Mouse (Mus musculus): ENCODE data around the gene Pbx4. TPM values are rescaled to one million over a fixed set of nuclear protein-coding genes. Genes with fewer than 3 reads are reported as not detected.
A peak's percentile ranks its signal among the peaks of the same experiment; 100 is the strongest.

The Pbx4 gene
- polyA plus RNA-seq, 1 experiment from 2014 or later: 8.8 TPM

DNA sequence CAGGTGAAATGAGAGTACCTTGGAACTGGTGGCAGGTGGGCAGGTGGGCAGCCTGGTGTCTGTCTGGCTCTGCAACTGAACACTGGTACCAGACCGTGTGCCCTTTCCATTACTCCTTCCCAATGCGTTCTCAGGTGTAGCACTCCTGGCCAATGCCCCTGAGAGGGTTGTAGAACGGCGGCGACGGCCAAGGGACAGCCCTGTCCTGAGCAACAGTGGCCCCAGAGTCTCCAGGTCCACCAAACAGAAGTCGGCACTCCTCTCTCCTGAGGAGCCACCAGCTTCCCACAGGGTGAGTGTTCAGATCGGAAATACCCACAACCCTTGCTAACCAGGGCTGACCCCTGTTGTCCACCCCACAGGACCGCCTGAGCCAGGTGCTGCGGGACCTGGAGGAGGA, 27.2 kb upstream of the Pbx4 start:
- WGBS: 91% methylated on average over 10 of the region's 10 CpGs
- Histone ChIP-seq H3K4me1 (ENCODE audit: control insufficient read depth, insufficient read depth, low read length) (no peaks in the 10 kb centered on the region), H3K9me3 (ENCODE audit: control insufficient read depth, low read depth, low read length) (no peaks in the 10 kb centered on the region), H3K36me3 (ENCODE audit: control insufficient read depth, insufficient read depth, low read length) (peaks cover 74% of the 10 kb centered on the region), H3K27ac (ENCODE audit: low read length) (no peak overlapping the region), H3K9ac (replicated peaks; ENCODE audit: low read depth, low read length) (no peak overlapping the region), H3K4me2 (replicated peaks; ENCODE audit: low read depth, low read length) (no peak overlapping the region), H3K4me3 (ENCODE audit: low read depth, low read length) (no peak overlapping the region), H3K27me3 (ENCODE audit: control insufficient read depth, insufficient read depth, low read length) (no peaks in the 10 kb centered on the region)
- no peak for ATAC-seq (ENCODE audit: insufficient number of reproducible peaks, insufficient read depth, low FRiP score, low read depth)

DNA sequence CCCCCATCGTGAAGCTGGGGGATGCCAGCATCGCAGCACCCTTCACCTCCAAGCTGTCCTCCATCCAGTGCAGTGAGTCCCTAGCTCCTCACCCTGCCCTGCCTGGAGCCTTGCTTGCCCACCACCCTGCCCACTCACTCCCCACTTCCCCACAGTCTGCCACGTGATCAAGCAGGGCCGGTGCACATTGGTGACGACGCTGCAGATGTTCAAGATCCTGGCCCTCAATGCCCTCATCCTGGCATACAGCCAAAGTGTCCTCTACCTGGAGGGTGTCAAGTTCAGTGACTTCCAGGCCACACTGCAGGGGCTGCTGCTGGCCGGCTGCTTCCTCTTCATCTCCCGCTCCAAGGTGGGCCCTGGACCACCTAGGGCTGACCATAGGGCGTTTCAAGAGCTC, 26.8 kb upstream of the Pbx4 start:
- H3K4me2 ChIP-seq (replicated peaks; ENCODE audit: low read depth, low read length): no peak overlapping the region
- no peak overlapping the region for H3K9ac ChIP-seq (replicated peaks; ENCODE audit: low read depth, low read length)
- peaks cover 70% of the 10 kb centered on the region for H3K36me3 ChIP-seq (ENCODE audit: control insufficient read depth, insufficient read depth, low read length)
- no peaks in the 10 kb centered on the region for H3K27me3 ChIP-seq (ENCODE audit: control insufficient read depth, insufficient read depth, low read length)
- ATAC-seq (ENCODE audit: insufficient number of reproducible peaks, insufficient read depth, low FRiP score, low read depth): no peak
- no peak overlapping the region for H3K4me3 ChIP-seq (ENCODE audit: low read depth, low read length)
- no peak overlapping the region for H3K27ac ChIP-seq (ENCODE audit: low read length)
- no peaks in the 10 kb centered on the region for H3K4me1 ChIP-seq (ENCODE audit: control insufficient read depth, insufficient read depth, low read length)
- no peaks in the 10 kb centered on the region for H3K9me3 ChIP-seq (ENCODE audit: control insufficient read depth, low read depth, low read length)
- 91% methylated on average over 9 of the region's 9 CpGs for WGBS

DNA sequence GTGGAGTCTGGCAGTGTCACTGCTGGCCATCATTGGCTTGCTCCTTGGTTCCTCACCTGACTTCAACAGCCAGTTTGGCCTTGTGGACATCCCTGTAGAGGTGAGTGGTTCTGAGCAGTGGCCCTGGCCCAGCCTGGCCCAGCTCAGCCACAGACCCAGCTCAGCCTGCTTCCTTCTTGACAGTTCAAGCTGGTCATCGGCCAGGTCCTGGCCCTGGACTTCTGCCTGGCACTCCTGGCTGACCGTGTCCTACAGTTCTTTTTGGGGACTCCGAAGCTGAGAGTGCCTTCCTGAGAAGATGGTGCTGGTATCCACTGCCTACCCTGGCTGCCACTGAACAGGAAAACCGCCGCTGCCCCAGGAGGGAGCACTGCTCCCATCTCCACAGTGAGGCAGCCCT, 25.1 kb upstream of the Pbx4 start:
- H3K9ac ChIP-seq (replicated peaks; ENCODE audit: low read depth, low read length): no peak overlapping the region
- no peak overlapping the region for H3K4me2 ChIP-seq (replicated peaks; ENCODE audit: low read depth, low read length)
- no peaks in the 10 kb centered on the region for H3K4me1 ChIP-seq (ENCODE audit: control insufficient read depth, insufficient read depth, low read length)
- no peak overlapping the region for H3K4me3 ChIP-seq (ENCODE audit: low read depth, low read length)
- no peak for ATAC-seq (ENCODE audit: insufficient number of reproducible peaks, insufficient read depth, low FRiP score, low read depth)
- no peaks in the 10 kb centered on the region for H3K9me3 ChIP-seq (ENCODE audit: control insufficient read depth, low read depth, low read length)
- peaks cover 60% of the 10 kb centered on the region for H3K36me3 ChIP-seq (ENCODE audit: control insufficient read depth, insufficient read depth, low read length)
- H3K27ac ChIP-seq (ENCODE audit: low read length): no peak overlapping the region
- no peaks in the 10 kb centered on the region for H3K27me3 ChIP-seq (ENCODE audit: control insufficient read depth, insufficient read depth, low read length)
- WGBS: 92% methylated on average over 5 of the region's 5 CpGs

DNA sequence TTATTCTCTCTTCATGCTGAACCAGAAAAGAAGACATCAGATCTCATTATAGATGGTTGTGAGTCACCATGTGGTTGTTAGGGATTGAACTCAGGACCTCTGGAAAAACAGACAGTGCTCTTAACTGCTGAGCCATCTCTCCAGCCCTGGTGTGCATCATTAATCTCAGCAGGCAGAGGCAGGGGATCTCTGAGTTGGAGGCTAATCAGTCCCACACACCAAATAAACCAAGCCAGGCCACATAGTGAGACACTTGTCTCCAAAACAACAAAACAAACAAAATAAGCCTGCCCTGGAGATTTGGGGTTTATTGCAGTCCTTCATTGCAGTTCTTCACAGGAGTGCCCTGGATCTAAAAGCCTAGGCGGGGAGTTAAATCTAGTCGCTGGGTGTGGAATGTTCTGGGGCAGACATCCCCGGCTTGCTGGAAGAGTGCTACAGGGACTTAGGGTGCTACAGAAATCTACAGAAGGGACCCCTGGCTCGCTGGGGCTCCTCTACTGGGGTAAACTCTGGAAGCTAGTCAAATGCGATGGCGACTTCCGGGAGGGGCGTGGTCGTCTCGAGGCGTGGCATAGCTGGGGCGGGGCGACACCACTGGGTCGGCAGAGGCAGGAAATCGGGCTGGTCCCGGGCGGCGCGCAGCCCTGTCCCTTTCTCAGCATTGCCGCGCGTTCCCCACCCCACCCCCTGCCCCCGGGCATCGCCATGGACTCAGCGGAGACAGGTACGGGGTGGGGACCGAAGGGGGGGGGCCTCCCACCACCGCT, 24.0 kb upstream of the Pbx4 start, which contains the start of gene Gmip:
Gene Gmip, plus strand, starts transcription at position 586 of the 770 bp plus-strand sequence.
- 7% methylated on average over 26 of the region's 28 CpGs for WGBS
- Histone ChIP-seq H3K27ac (ENCODE audit: low read length) (0 out of 2 replicates have a peak within 1 kb of the TSS, but pooled peaks have one; percentile 30), H3K9me3 (ENCODE audit: control insufficient read depth, low read depth, low read length) (no peaks in the 10 kb centered on the region), H3K4me1 (ENCODE audit: control insufficient read depth, insufficient read depth, low read length) (no peaks in the 10 kb centered on the region), H3K36me3 (ENCODE audit: control insufficient read depth, insufficient read depth, low read length) (peaks cover 51% of the 10 kb centered on the region), H3K4me2 (replicated peaks; ENCODE audit: low read depth, low read length) (peak within 1 kb of the TSS; percentile 91), H3K4me3 (ENCODE audit: low read depth, low read length) (peak within 1 kb of the TSS; percentile 54), H3K9ac (replicated peaks; ENCODE audit: low read depth, low read length) (peak within 1 kb of the TSS; percentile 51), H3K27me3 (ENCODE audit: control insufficient read depth, insufficient read depth, low read length) (no peaks in the 10 kb centered on the region)
- ATAC-seq (ENCODE audit: insufficient number of reproducible peaks, insufficient read depth, low FRiP score, low read depth): peak; percentile 84

DNA sequence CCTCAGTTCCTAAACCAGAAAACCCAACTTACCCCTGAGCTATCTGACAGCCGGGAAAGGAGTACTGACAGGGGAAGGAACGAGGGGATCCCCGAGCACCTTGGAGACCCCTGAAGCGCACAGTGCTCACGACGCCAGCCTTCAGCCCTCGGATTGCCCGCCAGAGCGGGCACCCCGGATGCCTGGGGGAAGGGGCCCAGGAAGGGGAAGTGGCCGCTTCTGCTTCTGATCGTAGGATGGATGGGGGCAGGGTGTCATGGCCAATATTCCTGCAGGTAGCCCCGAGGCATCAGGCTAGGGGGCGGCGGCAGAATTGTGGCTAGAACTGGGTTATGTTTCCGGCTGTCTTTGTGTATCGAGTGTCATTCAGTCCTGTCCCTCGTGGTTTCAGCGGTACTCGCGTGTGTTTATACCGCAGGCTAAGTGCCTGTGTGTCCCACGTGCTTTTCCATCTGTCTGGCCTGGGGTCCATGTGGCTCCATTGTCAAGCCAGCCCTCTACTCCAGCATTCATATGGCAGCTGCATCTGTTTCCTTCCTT, 23.4 kb upstream of the Pbx4 start:
- 0 out of 2 replicates have a peak overlapping the region, but pooled peaks have one; percentile 30 for H3K27ac ChIP-seq (ENCODE audit: low read length)
- WGBS: 1% methylated on average over 23 of the region's 23 CpGs
- H3K4me2 ChIP-seq (replicated peaks; ENCODE audit: low read depth, low read length): peak overlapping the region; percentile 91

DNA sequence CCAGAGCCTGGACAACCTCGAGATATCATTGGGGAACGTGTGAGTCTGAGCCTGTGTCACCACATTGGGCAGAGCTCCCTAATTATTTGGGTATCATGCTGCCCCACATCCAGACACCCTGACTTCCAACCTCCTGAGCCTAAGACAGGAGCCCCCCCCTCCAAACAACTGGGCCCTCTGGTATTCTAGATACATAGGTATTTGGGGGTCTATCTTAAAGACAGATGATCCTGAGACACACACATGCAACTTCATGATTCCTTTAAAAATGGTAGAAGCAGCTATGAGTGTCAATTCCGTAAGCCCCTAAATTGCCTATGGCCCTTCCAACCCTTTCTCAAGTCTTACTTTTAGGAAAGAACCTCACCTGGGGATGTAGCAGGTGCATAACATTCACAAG, 22.5 kb upstream of the Pbx4 start:
- no peaks in the 10 kb centered on the region for H3K9me3 ChIP-seq (ENCODE audit: control insufficient read depth, low read depth, low read length)
- no peak overlapping the region for H3K9ac ChIP-seq (replicated peaks; ENCODE audit: low read depth, low read length)
- H3K36me3 ChIP-seq (ENCODE audit: control insufficient read depth, insufficient read depth, low read length): peaks cover 44% of the 10 kb centered on the region
- no peak for ATAC-seq (ENCODE audit: insufficient number of reproducible peaks, insufficient read depth, low FRiP score, low read depth)
- no peak overlapping the region for H3K4me3 ChIP-seq (ENCODE audit: low read depth, low read length)
- no peaks in the 10 kb centered on the region for H3K4me1 ChIP-seq (ENCODE audit: control insufficient read depth, insufficient read depth, low read length)
- no peaks in the 10 kb centered on the region for H3K27me3 ChIP-seq (ENCODE audit: control insufficient read depth, insufficient read depth, low read length)
- no peak overlapping the region for H3K27ac ChIP-seq (ENCODE audit: low read length)
- H3K4me2 ChIP-seq (replicated peaks; ENCODE audit: low read depth, low read length): 0 out of 2 replicates have a peak overlapping the region, but pooled peaks have one; percentile 91
- 63% methylated on average over 3 of the region's 3 CpGs for WGBS

More for the DNA sequence above, 23.4 kb upstream of the Pbx4 start:
- no peaks in the 10 kb centered on the region for H3K27me3 ChIP-seq (ENCODE audit: control insufficient read depth, insufficient read depth, low read length)
- no peaks in the 10 kb centered on the region for H3K4me1 ChIP-seq (ENCODE audit: control insufficient read depth, insufficient read depth, low read length)
- H3K9me3 ChIP-seq (ENCODE audit: control insufficient read depth, low read depth, low read length): no peaks in the 10 kb centered on the region
- H3K4me3 ChIP-seq (ENCODE audit: low read depth, low read length): peak overlapping the region; percentile 54
- ATAC-seq (ENCODE audit: insufficient number of reproducible peaks, insufficient read depth, low FRiP score, low read depth): peak; percentile 30; the same call in 1 of the 2 replicates
- peaks cover 45% of the 10 kb centered on the region for H3K36me3 ChIP-seq (ENCODE audit: control insufficient read depth, insufficient read depth, low read length)
- H3K9ac ChIP-seq (replicated peaks; ENCODE audit: low read depth, low read length): peak overlapping the region; percentile 51

DNA sequence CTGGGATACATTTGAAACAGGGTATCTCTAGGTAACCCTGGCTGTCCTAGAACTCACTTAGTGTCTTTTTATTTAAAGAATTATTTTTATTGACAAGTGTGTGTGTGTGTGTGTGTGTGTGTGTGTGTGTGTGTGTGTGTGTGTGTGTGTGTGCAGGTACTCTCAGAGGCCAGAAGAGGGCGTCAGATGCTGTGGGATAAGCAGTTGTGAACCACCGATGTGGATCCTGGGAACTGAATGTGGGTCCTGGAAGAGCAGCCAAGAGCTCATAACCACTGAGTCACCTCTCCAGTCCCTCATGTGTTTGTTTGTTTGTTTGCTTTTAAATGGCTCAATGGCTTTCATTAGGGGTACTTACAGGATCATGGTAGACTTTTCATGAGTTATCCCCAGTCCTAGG, 17.4 kb upstream of the Pbx4 start:
- no peaks in the 10 kb centered on the region for H3K27me3 ChIP-seq (ENCODE audit: control insufficient read depth, insufficient read depth, low read length)
- H3K4me3 ChIP-seq (ENCODE audit: low read depth, low read length): no peak overlapping the region
- no peaks in the 10 kb centered on the region for H3K4me1 ChIP-seq (ENCODE audit: control insufficient read depth, insufficient read depth, low read length)
- 86% methylated on average over 2 of the region's 2 CpGs for WGBS
- no peaks in the 10 kb centered on the region for H3K9me3 ChIP-seq (ENCODE audit: control insufficient read depth, low read depth, low read length)
- ATAC-seq (ENCODE audit: insufficient number of reproducible peaks, insufficient read depth, low FRiP score, low read depth): no peak
- H3K4me2 ChIP-seq (replicated peaks; ENCODE audit: low read depth, low read length): no peak overlapping the region
- no peak overlapping the region for H3K27ac ChIP-seq (ENCODE audit: low read length)
- no peak overlapping the region for H3K9ac ChIP-seq (replicated peaks; ENCODE audit: low read depth, low read length)
- peaks cover 29% of the 10 kb centered on the region for H3K36me3 ChIP-seq (ENCODE audit: control insufficient read depth, insufficient read depth, low read length)

DNA sequence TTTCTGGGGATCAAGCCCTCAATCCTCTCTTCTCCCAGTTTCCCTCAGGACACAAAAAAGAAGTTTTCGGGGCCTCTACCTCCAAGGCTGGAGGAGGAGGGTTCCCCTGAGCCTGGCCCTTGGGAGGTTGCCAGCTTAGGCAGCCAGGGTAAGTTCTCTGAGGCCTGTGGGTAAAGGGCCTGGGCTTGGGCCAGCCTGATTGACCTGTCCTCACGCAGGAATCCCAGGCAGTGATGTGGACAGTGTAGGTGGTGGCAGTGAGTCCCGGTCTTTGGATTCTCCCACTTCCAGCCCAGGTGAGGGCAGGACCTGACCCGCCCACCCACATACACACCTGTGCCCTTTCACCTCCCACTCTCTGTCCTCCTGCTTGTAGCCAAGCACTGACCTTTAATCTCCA, 16.9 kb upstream of the Pbx4 start:
- WGBS: 88% methylated on average over 4 of the region's 4 CpGs
- Histone ChIP-seq H3K36me3 (ENCODE audit: control insufficient read depth, insufficient read depth, low read length) (peaks cover 29% of the 10 kb centered on the region), H3K27me3 (ENCODE audit: control insufficient read depth, insufficient read depth, low read length) (no peaks in the 10 kb centered on the region), H3K4me3 (ENCODE audit: low read depth, low read length) (no peak overlapping the region), H3K4me1 (ENCODE audit: control insufficient read depth, insufficient read depth, low read length) (no peaks in the 10 kb centered on the region), H3K9me3 (ENCODE audit: control insufficient read depth, low read depth, low read length) (no peaks in the 10 kb centered on the region), H3K9ac (replicated peaks; ENCODE audit: low read depth, low read length) (no peak overlapping the region), H3K27ac (ENCODE audit: low read length) (no peak overlapping the region), H3K4me2 (replicated peaks; ENCODE audit: low read depth, low read length) (no peak overlapping the region)
- no peak for ATAC-seq (ENCODE audit: insufficient number of reproducible peaks, insufficient read depth, low FRiP score, low read depth)

Data from stomach, embryonic 14.5 days (tissue).